Mouse (Mus musculus): ENCODE measurements at regions not wholly inside any gene's neighbourhood (a gene's known extent, or its start where the extent isn't known, plus 50 kb on each side); places are given as distances from the start of the nearest gene placed in this dataset.

GRCm38 (mm10) chr1:185731062-185731461 lies 276.4 kb downstream of the Slc30a10 start:
- no peak for DNase-seq
- TF ChIP-seq POLR2A (IDR thresholded peaks at IDR 0.05; ENCODE audit: borderline replicate concordance, extremely low read depth, low read depth, low read length) (no peak), CTCF (IDR thresholded peaks at IDR 0.05; ENCODE audit: insufficient read depth, low read length) (no peak)
- 47% methylated on average over 9 of the region's 9 CpGs for WGBS
- no peak overlapping the region for H3K4me3 ChIP-seq (replicated peaks; ENCODE audit: extremely low read depth, low read depth, low read length)
- H3K4me1 ChIP-seq (ENCODE audit: control insufficient read depth, insufficient read depth, low read length): no peaks in the 10 kb centered on the region; the same call in 1 of the 2 replicates

- 60% methylated on average over 2 of the region's 2 CpGs for WGBS
- Histone ChIP-seq H3K4me3 (replicated peaks; ENCODE audit: extremely low read depth, low read depth, low read length) (no peak overlapping the region), H3K4me1 (ENCODE audit: control insufficient read depth, insufficient read depth, low read length) (no peaks in the 10 kb centered on the region)
- DNase-seq: no peak
- TF ChIP-seq POLR2A (IDR thresholded peaks at IDR 0.05; ENCODE audit: borderline replicate concordance, extremely low read depth, low read depth, low read length): no peak
- TF ChIP-seq CTCF (IDR thresholded peaks at IDR 0.05; ENCODE audit: insufficient read depth, low read length): no peak
These were observed 282.1 kb downstream of the Slc30a10 start for GRCm38 (mm10) chr1:185736773-185737172.

- DNase-seq: no peak
- TF ChIP-seq POLR2A (IDR thresholded peaks at IDR 0.05; ENCODE audit: borderline replicate concordance, extremely low read depth, low read depth, low read length): no peak
- no peak for TF ChIP-seq CTCF (IDR thresholded peaks at IDR 0.05; ENCODE audit: insufficient read depth, low read length)
- 38% methylated on average over 11 of the region's 11 CpGs for WGBS
- Histone ChIP-seq H3K4me1 (ENCODE audit: control insufficient read depth, insufficient read depth, low read length) (no peaks in the 10 kb centered on the region), H3K4me3 (replicated peaks; ENCODE audit: extremely low read depth, low read depth, low read length) (no peak overlapping the region)
These were observed 286.6 kb downstream of the Slc30a10 start for GRCm38 (mm10) chr1:185741034-185741890.

- TF ChIP-seq POLR2A (IDR thresholded peaks at IDR 0.05; ENCODE audit: borderline replicate concordance, extremely low read depth, low read depth, low read length) (no peak), CTCF (IDR thresholded peaks at IDR 0.05; ENCODE audit: insufficient read depth, low read length) (no peak)
- H3K4me1 ChIP-seq (ENCODE audit: control insufficient read depth, insufficient read depth, low read length): no peaks in the 10 kb centered on the region
- WGBS: 42% methylated on average over 2 of the region's 2 CpGs
- DNase-seq: no peak
- no peak overlapping the region for H3K4me3 ChIP-seq (replicated peaks; ENCODE audit: extremely low read depth, low read depth, low read length)
These were observed 294.6 kb downstream of the Slc30a10 start for GRCm38 (mm10) chr1:185749251-185749650.

GRCm38 (mm10) chr1:185754486-185755290 lies 300.0 kb downstream of the Slc30a10 start:
- 74% methylated on average over 13 of the region's 13 CpGs for WGBS
- no peak for DNase-seq
- Histone ChIP-seq H3K4me3 (replicated peaks; ENCODE audit: extremely low read depth, low read depth, low read length) (no peak overlapping the region), H3K4me1 (ENCODE audit: control insufficient read depth, insufficient read depth, low read length) (no peaks in the 10 kb centered on the region)
- TF ChIP-seq CTCF (IDR thresholded peaks at IDR 0.05; ENCODE audit: insufficient read depth, low read length): peak; percentile 47; the same call in 1 of the 2 replicates
- no peak for TF ChIP-seq POLR2A (IDR thresholded peaks at IDR 0.05; ENCODE audit: borderline replicate concordance, extremely low read depth, low read depth, low read length)

- WGBS: 76% methylated on average over 2 of the region's 2 CpGs
- no peak overlapping the region for H3K4me3 ChIP-seq (replicated peaks; ENCODE audit: extremely low read depth, low read depth, low read length)
- no peak for DNase-seq
- TF ChIP-seq POLR2A (IDR thresholded peaks at IDR 0.05; ENCODE audit: borderline replicate concordance, extremely low read depth, low read depth, low read length) (no peak), CTCF (IDR thresholded peaks at IDR 0.05; ENCODE audit: insufficient read depth, low read length) (no peak)
- H3K4me1 ChIP-seq (ENCODE audit: control insufficient read depth, insufficient read depth, low read length): no peaks in the 10 kb centered on the region
These were observed 302.7 kb downstream of the Slc30a10 start for GRCm38 (mm10) chr1:185757376-185757775.

- no peak for TF ChIP-seq POLR2A (IDR thresholded peaks at IDR 0.05; ENCODE audit: borderline replicate concordance, extremely low read depth, low read depth, low read length)
- TF ChIP-seq CTCF (IDR thresholded peaks at IDR 0.05; ENCODE audit: insufficient read depth, low read length): no peak
- WGBS: 36% methylated on average over 3 of the region's 3 CpGs
- no peak for DNase-seq
- no peak overlapping the region for H3K4me3 ChIP-seq (replicated peaks; ENCODE audit: extremely low read depth, low read depth, low read length)
- H3K4me1 ChIP-seq (ENCODE audit: control insufficient read depth, insufficient read depth, low read length): no peaks in the 10 kb centered on the region
These were observed 319.6 kb downstream of the Slc30a10 start for GRCm38 (mm10) chr1:185774202-185774601.

GRCm38 (mm10) chr1:185779604-185780003 lies 325.0 kb downstream of the Slc30a10 start:
- Histone ChIP-seq H3K4me3 (replicated peaks; ENCODE audit: extremely low read depth, low read depth, low read length) (no peak overlapping the region), H3K4me1 (ENCODE audit: control insufficient read depth, insufficient read depth, low read length) (no peaks in the 10 kb centered on the region)
- no peak for DNase-seq
- TF ChIP-seq POLR2A (IDR thresholded peaks at IDR 0.05; ENCODE audit: borderline replicate concordance, extremely low read depth, low read depth, low read length) (no peak), CTCF (IDR thresholded peaks at IDR 0.05; ENCODE audit: insufficient read depth, low read length) (no peak)
- 68% methylated on average over 4 of the region's 4 CpGs for WGBS

- no peaks in the 10 kb centered on the region for H3K4me1 ChIP-seq (ENCODE audit: control insufficient read depth, insufficient read depth, low read length)
- no peak overlapping the region for H3K4me3 ChIP-seq (replicated peaks; ENCODE audit: extremely low read depth, low read depth, low read length)
- TF ChIP-seq POLR2A (IDR thresholded peaks at IDR 0.05; ENCODE audit: borderline replicate concordance, extremely low read depth, low read depth, low read length) (no peak), CTCF (IDR thresholded peaks at IDR 0.05; ENCODE audit: insufficient read depth, low read length) (no peak)
- no peak for DNase-seq
- WGBS: 89% methylated on average over 3 of the region's 3 CpGs
These were observed 315.0 kb downstream of the Lyplal1 start for GRCm38 (mm10) chr1:185802156-185802555.
